19 mouse cellular contexts compared by ENCODE assay signal in the genomic region with DNA sequence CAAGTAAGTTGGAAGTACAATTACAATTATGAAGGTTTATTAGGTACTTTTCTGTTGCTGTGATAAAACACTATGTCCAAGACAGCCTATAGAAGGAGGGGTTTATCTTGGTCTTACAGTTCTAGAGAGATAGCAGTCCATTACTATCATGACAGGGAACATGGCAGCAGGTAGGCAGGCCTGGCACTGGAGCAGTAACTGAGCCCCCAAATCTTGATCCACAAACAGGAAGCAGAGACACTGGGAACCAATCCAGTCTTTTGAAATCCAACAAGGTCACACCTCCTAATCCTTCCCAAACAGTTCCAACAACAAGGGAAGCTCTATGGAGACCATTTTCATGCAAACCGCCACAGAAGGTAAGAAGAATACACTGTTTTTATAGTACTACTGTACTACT.
"Had no signal": no experiment of that assay in that cellular context is flagged by ENCODE, and none has a peak within 500 bp of the region (broad histone marks: within the 10 kb centered on the region; RNA-seq: fewer than 3 reads in every experiment).

No protein-coding gene starts in this region.

- H3K9me3 ChIP-seq: lung, embryonic 15.5 days; midbrain, embryonic 13.5 days; midbrain, embryonic 15.5 days; neural tube, embryonic 12.5 days had no signal

- DNase-seq: liver, postnatal 0 days; lung, adult 2 months; lung, postnatal 14 days; lung, postnatal 36 days; retina, postnatal 1 day; right cerebral cortex, adult 18-20 months; right cerebral cortex, postnatal 25 days; right cerebral cortex, postnatal 4 days; spleen, adult 18-20 months; thymus, adult 18-20 months; thymus, postnatal 14 days; thymus, postnatal 36 days had no signal

- H3K4me1 ChIP-seq: lung, embryonic 15.5 days had no signal

- H3K4me2 ChIP-seq: lung, embryonic 15.5 days; midbrain, embryonic 13.5 days; midbrain, embryonic 15.5 days; neural tube, embryonic 12.5 days had no signal

- H3K9ac ChIP-seq: liver, embryonic 14.5 days; liver, postnatal 0 days; lung, embryonic 15.5 days; midbrain, embryonic 13.5 days; midbrain, embryonic 15.5 days; neural tube, embryonic 12.5 days had no signal

- H3K27me3 ChIP-seq: lung, embryonic 15.5 days; midbrain, embryonic 13.5 days; midbrain, embryonic 15.5 days; neural tube, embryonic 12.5 days had no signal

- H3K36me3 ChIP-seq: lung, embryonic 15.5 days; midbrain, embryonic 15.5 days; neural tube, embryonic 12.5 days had no signal

- H3K4me3 ChIP-seq: lung, embryonic 15.5 days; midbrain, embryonic 13.5 days; midbrain, embryonic 15.5 days; neural tube, embryonic 12.5 days had no signal

- H3K27ac ChIP-seq: liver, embryonic 14.5 days; lung, embryonic 15.5 days; macrophage; midbrain, embryonic 13.5 days; midbrain, embryonic 15.5 days; neural tube, embryonic 12.5 days had no signal

- ATAC-seq: liver, postnatal 0 days; lung, postnatal 0 days; midbrain, embryonic 13.5 days; midbrain, embryonic 15.5 days had no signal
